Mouse (Mus musculus) left cerebral cortex, postnatal 4 days (tissue): ENCODE data around the gene Spink2. TPM values are rescaled to one million over a fixed set of nuclear protein-coding genes. Genes with fewer than 3 reads are reported as not detected.

Experiments used
- DNase-seq: peaks from one replicate; pipeline ENCODE4 v3.0.0-alpha.2; 2022
- intact Hi-C: fragments of 180-260 bp; cut with DNase I; formaldehyde crosslinking; loops from one replicate; pipeline ENCODE4 v1.15.1; 2025
- total RNA-seq, 2 experiments: library from RNA; stranded (reverse); gene quantifications; 2 replicates each; pipeline ENCODE4 v1.2.3; 2021

The Spink2 gene
- total RNA-seq, 2 experiments from 2014 or later, result not detected

GRCm38 (mm10) chr5:77155526-77155925 is 55.7 kb downstream of the Spink2 start:
- intact Hi-C loops, result no loop called here
- no peak for DNase-seq

Other genes with a start within 250 kb of the Spink2 start
- 100 to 1,000 TPM; 121 to 134 TPM for gene Srp72, start 236.8 kb downstream of the Spink2 start, total RNA-seq
- gene Arl9, start 207.4 kb downstream of the Spink2 start, total RNA-seq, result under 1 TPM in 1 of 2 experiments, not detected in 1; 0.88 TPM
- gene Thegl, start 195.4 kb downstream of the Spink2 start, total RNA-seq, result 1 to 10 TPM; 2.7 to 3.3 TPM
- gene Hopx, start 96.3 kb downstream of the Spink2 start, total RNA-seq, result 10 to 100 TPM; 11.1 to 13.7 TPM
- gene Rest, start 54.0 kb upstream of the Spink2 start, total RNA-seq, result 1 to 10 TPM; 6.7 to 6.8 TPM
- 10 to 100 TPM; 27.3 to 30.0 TPM for gene Noa1, start 98.6 kb upstream of the Spink2 start, total RNA-seq
- 10 to 100 TPM; 55.4 to 59.3 TPM for gene Polr2b, start 98.7 kb upstream of the Spink2 start, total RNA-seq
- gene Igfbp7, start 196.6 kb upstream of the Spink2 start, total RNA-seq, result 10 to 100 TPM; 35.5 to 40.3 TPM